Mouse (Mus musculus): Measurements from ENCODE around the gene Jaml. TPM values are rescaled to one million over a fixed set of nuclear protein-coding genes. Genes with fewer than 3 reads are reported as not detected.

The Jaml gene
- polyA plus RNA-seq, 1 experiment from 2014 or later = 0.61 TPM

GRCm38 (mm10) chr9:45064421-45064820 is 14.6 kb upstream of the Jaml start:
- H3K36me3 ChIP-seq (ENCODE audit: control insufficient read depth, insufficient read depth) = no peaks in the 10 kb centered on the region
- H3K9me3 ChIP-seq (ENCODE audit: control insufficient read depth, low read length) = no peaks in the 10 kb centered on the region
- no peak overlapping the region for H3K4me2 ChIP-seq (ENCODE audit: low read length)
- no peak for ATAC-seq
- H3K9ac ChIP-seq (replicated peaks; ENCODE audit: low read depth, low read length) = no peak overlapping the region
- H3K4me1 ChIP-seq (replicated peaks; ENCODE audit: control insufficient read depth, insufficient read depth, low read length) = no peaks in the 10 kb centered on the region
- H3K4me3 ChIP-seq (replicated peaks; ENCODE audit: low read length) = no peak overlapping the region
- H3K27me3 ChIP-seq (replicated peaks; ENCODE audit: control insufficient read depth, insufficient read depth, low read length) = peaks cover 6% of the 10 kb centered on the region; the same call in 1 of the 2 replicates
- H3K27ac ChIP-seq (ENCODE audit: low read length) = no peak overlapping the region
- 87% methylated on average over 6 of the region's 6 CpGs for whole genome bisulfite sequencing

GRCm38 (mm10) chr9:45066735-45067134 is 12.2 kb upstream of the Jaml start:
- H3K36me3 ChIP-seq (ENCODE audit: control insufficient read depth, insufficient read depth) = no peaks in the 10 kb centered on the region
- no peak overlapping the region for H3K4me2 ChIP-seq (ENCODE audit: low read length)
- H3K4me3 ChIP-seq (replicated peaks; ENCODE audit: low read length) = no peak overlapping the region
- H3K27me3 ChIP-seq (replicated peaks; ENCODE audit: control insufficient read depth, insufficient read depth, low read length) = no peaks in the 10 kb centered on the region
- WGBS = 81% methylated on average over 4 of the region's 4 CpGs
- no peak overlapping the region for H3K27ac ChIP-seq (ENCODE audit: low read length)
- no peaks in the 10 kb centered on the region for H3K4me1 ChIP-seq (replicated peaks; ENCODE audit: control insufficient read depth, insufficient read depth, low read length)
- no peaks in the 10 kb centered on the region for H3K9me3 ChIP-seq (ENCODE audit: control insufficient read depth, low read length)
- no peak overlapping the region for H3K9ac ChIP-seq (replicated peaks; ENCODE audit: low read depth, low read length)
- no peak for ATAC-seq

- H3K4me3 ChIP-seq (replicated peaks; ENCODE audit: low read length) = no peak overlapping the region
- WGBS = 55% methylated on average over 3 of the region's 3 CpGs
- H3K4me1 ChIP-seq (replicated peaks; ENCODE audit: control insufficient read depth, insufficient read depth, low read length) = no peaks in the 10 kb centered on the region
- no peaks in the 10 kb centered on the region for H3K9me3 ChIP-seq (ENCODE audit: control insufficient read depth, low read length)
- H3K27ac ChIP-seq (ENCODE audit: low read length) = no peak overlapping the region
- H3K4me2 ChIP-seq (ENCODE audit: low read length) = no peak overlapping the region
- no peak overlapping the region for H3K9ac ChIP-seq (replicated peaks; ENCODE audit: low read depth, low read length)
- ATAC-seq = no peak
- no peaks in the 10 kb centered on the region for H3K27me3 ChIP-seq (replicated peaks; ENCODE audit: control insufficient read depth, insufficient read depth, low read length)
- no peaks in the 10 kb centered on the region for H3K36me3 ChIP-seq (ENCODE audit: control insufficient read depth, insufficient read depth)
These were observed 7.2 kb upstream of the Jaml start for GRCm38 (mm10) chr9:45071800-45072199.

- no peak for ATAC-seq
- Histone ChIP-seq H3K27ac (ENCODE audit: low read length) (no peak overlapping the region), H3K9me3 (ENCODE audit: control insufficient read depth, low read length) (no peaks in the 10 kb centered on the region), H3K4me1 (replicated peaks; ENCODE audit: control insufficient read depth, insufficient read depth, low read length) (no peaks in the 10 kb centered on the region), H3K36me3 (ENCODE audit: control insufficient read depth, insufficient read depth) (no peaks in the 10 kb centered on the region), H3K9ac (replicated peaks; ENCODE audit: low read depth, low read length) (no peak overlapping the region), H3K27me3 (replicated peaks; ENCODE audit: control insufficient read depth, insufficient read depth, low read length) (no peaks in the 10 kb centered on the region), H3K4me2 (ENCODE audit: low read length) (no peak overlapping the region), H3K4me3 (replicated peaks; ENCODE audit: low read length) (no peak overlapping the region)
- WGBS = 69% methylated on average over 3 of the region's 3 CpGs
These were observed 1.1 kb upstream of the Jaml start for GRCm38 (mm10) chr9:45077859-45078258.

- Histone ChIP-seq H3K4me3 (replicated peaks; ENCODE audit: low read length) (no peak overlapping the region), H3K36me3 (ENCODE audit: control insufficient read depth, insufficient read depth) (no peaks in the 10 kb centered on the region), H3K27me3 (replicated peaks; ENCODE audit: control insufficient read depth, insufficient read depth, low read length) (0 out of 2 replicates have a peak, but pooled peaks cover 2% of the 10 kb centered on the region), H3K9me3 (ENCODE audit: control insufficient read depth, low read length) (no peaks in the 10 kb centered on the region), H3K4me2 (ENCODE audit: low read length) (no peak overlapping the region), H3K27ac (ENCODE audit: low read length) (no peak overlapping the region), H3K4me1 (replicated peaks; ENCODE audit: control insufficient read depth, insufficient read depth, low read length) (no peaks in the 10 kb centered on the region), H3K9ac (replicated peaks; ENCODE audit: low read depth, low read length) (no peak overlapping the region)
- 89% methylated on average over 3 of the region's 3 CpGs for WGBS
- no peak for ATAC-seq
These were observed 4.1 kb downstream of the Jaml start for GRCm38 (mm10) chr9:45083132-45083531.

- Histone ChIP-seq H3K4me3 (replicated peaks; ENCODE audit: low read length) (no peak overlapping the region), H3K9me3 (ENCODE audit: control insufficient read depth, low read length) (no peaks in the 10 kb centered on the region), H3K27ac (ENCODE audit: low read length) (no peak overlapping the region), H3K4me2 (ENCODE audit: low read length) (no peak overlapping the region), H3K27me3 (replicated peaks; ENCODE audit: control insufficient read depth, insufficient read depth, low read length) (0 out of 2 replicates have a peak, but pooled peaks cover 2% of the 10 kb centered on the region), H3K4me1 (replicated peaks; ENCODE audit: control insufficient read depth, insufficient read depth, low read length) (no peaks in the 10 kb centered on the region), H3K36me3 (ENCODE audit: control insufficient read depth, insufficient read depth) (no peaks in the 10 kb centered on the region), H3K9ac (replicated peaks; ENCODE audit: low read depth, low read length) (no peak overlapping the region)
- WGBS = 73% methylated on average over 5 of the region's 5 CpGs
- no peak for ATAC-seq
These were observed 5.6 kb downstream of the Jaml start for GRCm38 (mm10) chr9:45084556-45084955.

GRCm38 (mm10) chr9:45085741-45086690 is 7.0 kb downstream of the Jaml start:
- Histone ChIP-seq H3K9me3 (ENCODE audit: control insufficient read depth, low read length) (no peaks in the 10 kb centered on the region), H3K36me3 (ENCODE audit: control insufficient read depth, insufficient read depth) (no peaks in the 10 kb centered on the region), H3K4me3 (replicated peaks; ENCODE audit: low read length) (no peak overlapping the region), H3K9ac (replicated peaks; ENCODE audit: low read depth, low read length) (no peak overlapping the region), H3K4me2 (ENCODE audit: low read length) (no peak overlapping the region), H3K27me3 (replicated peaks; ENCODE audit: control insufficient read depth, insufficient read depth, low read length) (0 out of 2 replicates have a peak, but pooled peaks cover 2% of the 10 kb centered on the region), H3K27ac (ENCODE audit: low read length) (no peak overlapping the region), H3K4me1 (replicated peaks; ENCODE audit: control insufficient read depth, insufficient read depth, low read length) (no peaks in the 10 kb centered on the region)
- ATAC-seq = no peak
- 69% methylated on average over 12 of the region's 12 CpGs for WGBS

- Histone ChIP-seq H3K36me3 (ENCODE audit: control insufficient read depth, insufficient read depth) (no peaks in the 10 kb centered on the region), H3K4me1 (replicated peaks; ENCODE audit: control insufficient read depth, insufficient read depth, low read length) (no peaks in the 10 kb centered on the region), H3K9me3 (ENCODE audit: control insufficient read depth, low read length) (no peaks in the 10 kb centered on the region), H3K4me2 (ENCODE audit: low read length) (no peak overlapping the region), H3K4me3 (replicated peaks; ENCODE audit: low read length) (no peak overlapping the region), H3K9ac (replicated peaks; ENCODE audit: low read depth, low read length) (no peak overlapping the region), H3K27me3 (replicated peaks; ENCODE audit: control insufficient read depth, insufficient read depth, low read length) (peaks cover 2% of the 10 kb centered on the region; the same call in 1 of the 2 replicates), H3K27ac (ENCODE audit: low read length) (no peak overlapping the region)
- ATAC-seq = no peak
These were observed 9.1 kb downstream of the Jaml start for GRCm38 (mm10) chr9:45088040-45088439.

- Histone ChIP-seq H3K4me2 (ENCODE audit: low read length) (no peak overlapping the region), H3K9me3 (ENCODE audit: control insufficient read depth, low read length) (no peaks in the 10 kb centered on the region), H3K36me3 (ENCODE audit: control insufficient read depth, insufficient read depth) (no peaks in the 10 kb centered on the region), H3K27ac (ENCODE audit: low read length) (no peak overlapping the region), H3K4me3 (replicated peaks; ENCODE audit: low read length) (no peak overlapping the region), H3K4me1 (replicated peaks; ENCODE audit: control insufficient read depth, insufficient read depth, low read length) (no peaks in the 10 kb centered on the region), H3K9ac (replicated peaks; ENCODE audit: low read depth, low read length) (no peak overlapping the region), H3K27me3 (replicated peaks; ENCODE audit: control insufficient read depth, insufficient read depth, low read length) (peaks cover 2% of the 10 kb centered on the region; the same call in 1 of the 2 replicates)
- WGBS = 69% methylated on average over 3 of the region's 3 CpGs
- ATAC-seq = no peak
These were observed 11.8 kb downstream of the Jaml start for GRCm38 (mm10) chr9:45090811-45091210.

Measured in forebrain, embryonic 16.5 days (tissue).